Mouse (Mus musculus) liver, embryonic 11.5 days (tissue): ENCODE measurements at regions not wholly inside any gene's neighbourhood (a gene's known extent, or its start where the extent isn't known, plus 50 kb on each side); places are given as distances from the start of the nearest gene placed in this dataset.
"Not testable (repeated sequence)": the region's sequence is repeated elsewhere in the genome, so short reads cannot be mapped to it uniquely, and the experiment has no call there.

ENCODE experiments used
- ATAC-seq: fragments of 200-750 bp; cut with Nextera tagmentation; replicated peaks from 2 replicates; pipeline ENCODE4 v1.8.0; 2017; ENCODE audit warnings: moderate number of reproducible peaks, mild to moderate bottlenecking, moderate TSS enrichment, moderate library complexity; ENCODE audit not compliant: low FRiP score
- DNase-seq: peaks from one replicate; pipeline ENCODE4 v3.0.0-alpha.2; 2017; ENCODE audit warnings: low spot score
- H3K27ac ChIP-seq: fragments of 300-500 bp; sonication (generic); 2 replicates; pipeline ENCODE4 v1.5.1; 2014; ENCODE audit warnings: mild to moderate bottlenecking, low read depth, low read length, control low read depth
- H3K27me3 ChIP-seq: fragments of 300-500 bp; sonication (generic); replicated peaks from 2 replicates; pipeline ENCODE4 v1.6.1; 2014; ENCODE audit warnings: low read length, mixed read lengths; ENCODE audit not compliant: control insufficient read depth, insufficient read depth
- H3K36me3 ChIP-seq: fragments of 300-500 bp; sonication (generic); 2 replicates; pipeline ENCODE4 v1.6.1; 2014; ENCODE audit warnings: mild to moderate bottlenecking, low read length, moderate library complexity, mixed read lengths; ENCODE audit not compliant: control insufficient read depth, insufficient read depth
- H3K4me1 ChIP-seq: fragments of 300-500 bp; sonication (generic); replicated peaks from 2 replicates; pipeline ENCODE4 v1.6.1; 2014; ENCODE audit warnings: low read length, mixed read lengths; ENCODE audit not compliant: control insufficient read depth, insufficient read depth
- H3K4me2 ChIP-seq: fragments of 300-500 bp; sonication (generic); 2 replicates; pipeline ENCODE4 v1.6.1; 2014; ENCODE audit warnings: mild to moderate bottlenecking, control low read depth, moderate library complexity
- H3K4me3 ChIP-seq: fragments of 300-500 bp; sonication (generic); 2 replicates; pipeline ENCODE4 v1.5.1; 2014; ENCODE audit warnings: low read depth, low read length, control low read depth
- H3K9ac ChIP-seq: fragments of 300-500 bp; sonication (generic); 2 replicates; pipeline ENCODE4 v1.6.1; 2014; ENCODE audit warnings: low read depth, low read length, control low read depth
- H3K9me3 ChIP-seq: fragments of 300-500 bp; sonication (generic); 2 replicates; pipeline ENCODE4 v1.6.1; 2016; ENCODE audit warnings: low read length, inconsistent platforms, mixed read lengths; ENCODE audit not compliant: control insufficient read depth
- WGBS: fragments of 180-500 bp; shearing (Covaris S2); extraction: QIAGEN DNeasy Blood & Tissue Kit; methylation state at CpG from one replicate; pipeline ENCODE4 v1.1.7; 2014; 5-methylcytosine and 5-hydroxymethylcytosine counted together

DNA sequence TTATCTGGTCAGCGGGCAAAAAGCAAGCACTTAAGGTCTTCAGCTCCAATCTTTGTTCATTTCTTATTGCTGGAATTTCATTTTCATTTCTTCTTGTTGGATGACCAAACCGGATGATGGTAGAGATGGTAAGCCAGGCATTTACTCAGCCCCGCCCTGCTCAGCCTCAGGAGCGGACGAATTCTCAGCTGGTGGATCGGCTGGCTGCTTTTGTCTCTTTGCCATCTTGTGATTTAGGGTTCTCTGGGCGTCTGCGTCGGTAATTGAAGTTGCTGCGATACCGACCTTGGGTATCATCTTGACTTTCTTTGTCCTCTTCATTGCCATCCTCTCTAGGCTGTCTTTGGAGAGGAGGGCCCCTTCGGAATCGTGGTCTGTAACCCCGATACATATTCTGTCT lies 156.1 kb downstream of the Akr1d1 start:
- Histone ChIP-seq H3K9me3 (no peaks in the 10 kb centered on the region), H3K36me3 (no peaks in the 10 kb centered on the region), H3K27ac (no peak overlapping the region), H3K27me3 (no peaks in the 10 kb centered on the region), H3K9ac (no peak overlapping the region), H3K4me2 (no peak overlapping the region), H3K4me3 (no peak overlapping the region), H3K4me1 (no peaks in the 10 kb centered on the region)
- DNase-seq (no peak), ATAC-seq (no peak)
- WGBS: 89% methylated on average over 14 of the region's 14 CpGs

DNA sequence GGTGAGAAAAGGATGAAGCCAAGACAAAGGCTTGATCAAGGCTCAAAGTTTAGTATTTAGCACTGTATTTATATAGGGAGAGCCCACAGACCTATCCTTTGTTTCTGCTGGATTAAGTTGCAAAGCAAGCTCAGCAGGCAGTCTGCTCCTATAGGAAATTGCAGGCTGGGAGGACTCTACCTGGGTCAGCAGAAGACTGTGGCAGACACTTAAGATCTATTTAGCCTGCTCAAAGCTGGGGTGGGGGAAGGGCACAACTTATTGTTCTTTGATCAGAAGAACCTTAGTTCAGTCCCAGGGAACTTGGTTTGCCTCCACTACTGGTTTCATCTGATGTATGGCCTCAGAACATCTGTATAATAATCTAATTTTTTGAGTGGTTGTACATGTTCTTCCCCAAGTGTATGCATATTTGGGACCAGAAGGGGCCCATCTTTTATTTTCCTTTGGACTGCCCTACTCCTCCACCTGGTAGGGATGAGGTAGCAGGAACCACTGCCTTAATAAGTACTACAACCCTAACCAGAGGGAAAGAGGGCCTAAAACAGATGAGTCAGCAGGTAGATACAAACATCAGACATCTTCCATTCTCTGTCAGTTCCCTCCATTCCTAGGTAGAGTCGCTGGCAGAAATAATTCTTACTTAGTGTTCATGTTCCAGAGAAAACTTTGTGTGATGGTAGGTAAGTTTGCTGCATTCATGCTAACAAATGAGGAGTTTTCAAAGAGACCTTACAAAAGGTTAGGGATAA lies 159.1 kb downstream of the Akr1d1 start:
- H3K9ac ChIP-seq: no peak overlapping the region
- H3K4me3 ChIP-seq: no peak overlapping the region
- H3K9me3 ChIP-seq: no peaks in the 10 kb centered on the region
- H3K36me3 ChIP-seq: no peaks in the 10 kb centered on the region
- WGBS: 29% methylated on average over 1 of the region's 1 CpGs
- H3K27me3 ChIP-seq: no peaks in the 10 kb centered on the region
- H3K27ac ChIP-seq: no peak overlapping the region
- no peaks in the 10 kb centered on the region for H3K4me1 ChIP-seq
- ATAC-seq (no peak), DNase-seq (no peak)
- no peak overlapping the region for H3K4me2 ChIP-seq

DNA sequence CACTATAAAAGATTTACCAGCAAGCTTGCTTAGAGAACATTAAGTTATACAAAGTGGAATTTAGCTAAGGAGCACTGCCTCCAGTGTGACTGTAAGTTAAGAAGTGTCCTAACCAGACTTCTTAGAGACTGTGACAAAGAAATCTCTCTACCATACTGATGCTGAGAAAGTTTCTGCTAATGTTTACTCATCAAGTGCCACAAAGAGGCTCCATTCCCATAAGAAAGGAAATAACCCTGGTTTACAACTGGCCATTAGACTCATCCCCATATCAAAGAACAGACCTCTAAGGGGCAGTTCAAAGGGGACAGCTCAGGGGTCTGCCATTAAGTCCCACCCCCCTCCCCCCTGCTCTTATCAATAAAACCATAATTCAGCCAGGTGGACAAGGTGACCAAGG lies 159.7 kb downstream of the Akr1d1 start:
- Histone ChIP-seq H3K27me3 (no peaks in the 10 kb centered on the region), H3K9ac (no peak overlapping the region), H3K4me3 (no peak overlapping the region), H3K4me1 (no peaks in the 10 kb centered on the region), H3K36me3 (no peaks in the 10 kb centered on the region), H3K4me2 (no peak overlapping the region), H3K27ac (no peak overlapping the region), H3K9me3 (no peaks in the 10 kb centered on the region)
- ATAC-seq: no peak
- no peak for DNase-seq

DNA sequence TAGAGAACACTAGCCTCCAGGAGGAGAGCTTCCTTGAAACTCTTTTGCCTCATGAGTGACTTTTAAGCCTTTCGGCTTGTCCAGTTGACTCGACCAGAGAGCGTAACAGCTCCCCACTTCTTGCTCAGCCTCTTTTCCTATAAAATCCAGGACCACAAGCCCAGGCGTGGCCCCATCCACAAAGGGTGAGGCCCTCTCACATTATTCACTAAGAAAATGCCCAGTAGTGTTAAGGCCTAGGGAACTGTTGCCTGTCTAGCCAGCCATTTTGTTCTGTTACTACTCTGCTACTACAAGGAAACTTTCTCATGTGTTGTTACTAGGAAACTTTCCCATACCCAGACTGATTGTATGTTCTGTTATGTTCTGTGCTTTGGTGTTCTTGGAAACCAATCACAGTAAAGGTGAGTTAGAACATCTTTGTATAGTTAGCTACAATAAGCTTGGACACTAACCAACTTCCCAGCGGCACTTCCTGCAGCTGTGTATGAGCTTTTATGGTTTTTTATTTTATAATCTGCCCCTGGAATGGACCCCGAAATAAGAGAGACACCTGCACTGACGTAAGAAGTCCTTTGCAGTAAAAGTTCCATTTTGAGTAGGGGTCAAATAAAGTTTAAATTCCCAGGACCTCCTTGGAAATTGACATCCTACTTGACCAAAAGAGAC lies 162.1 kb downstream of the Akr1d1 start:
- 0 out of 2 replicates have a peak, but pooled peaks cover 2% of the 10 kb centered on the region for H3K9me3 ChIP-seq
- no peak overlapping the region for H3K9ac ChIP-seq
- H3K27me3 ChIP-seq: no peaks in the 10 kb centered on the region
- no peak overlapping the region for H3K4me2 ChIP-seq
- H3K4me3 ChIP-seq: no peak overlapping the region
- no peak overlapping the region for H3K27ac ChIP-seq
- no peaks in the 10 kb centered on the region for H3K36me3 ChIP-seq
- WGBS: 89% methylated on average over 7 of the region's 7 CpGs
- no peak for ATAC-seq
- no peaks in the 10 kb centered on the region for H3K4me1 ChIP-seq
- no peak for DNase-seq

DNA sequence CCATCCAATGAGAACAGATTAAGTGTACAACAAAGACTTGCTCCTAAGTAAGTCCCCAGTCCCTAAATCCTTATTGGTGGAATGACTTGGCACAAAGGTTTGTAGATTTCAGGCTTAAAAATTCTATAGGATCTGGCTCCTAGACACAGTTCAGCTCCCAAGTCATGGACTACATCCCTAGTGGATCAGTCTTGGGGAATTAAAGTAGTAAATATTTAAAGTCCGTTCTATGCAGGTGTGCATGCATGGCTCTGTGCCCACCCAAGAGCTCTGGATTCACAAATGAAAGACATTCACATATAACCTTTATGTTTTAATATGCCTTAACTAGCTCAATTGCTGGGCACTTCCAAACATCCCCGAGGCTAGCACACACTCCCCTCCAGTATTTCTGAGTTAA lies 162.8 kb downstream of the Akr1d1 start:
- DNase-seq (no peak), ATAC-seq (no peak)
- Histone ChIP-seq H3K27me3 (no peaks in the 10 kb centered on the region), H3K4me3 (no peak overlapping the region), H3K4me2 (no peak overlapping the region), H3K9ac (no peak overlapping the region), H3K27ac (no peak overlapping the region), H3K4me1 (no peaks in the 10 kb centered on the region), H3K36me3 (no peaks in the 10 kb centered on the region), H3K9me3 (0 out of 2 replicates have a peak, but pooled peaks cover 2% of the 10 kb centered on the region)
- 83% methylated on average over 2 of the region's 2 CpGs for WGBS

DNA sequence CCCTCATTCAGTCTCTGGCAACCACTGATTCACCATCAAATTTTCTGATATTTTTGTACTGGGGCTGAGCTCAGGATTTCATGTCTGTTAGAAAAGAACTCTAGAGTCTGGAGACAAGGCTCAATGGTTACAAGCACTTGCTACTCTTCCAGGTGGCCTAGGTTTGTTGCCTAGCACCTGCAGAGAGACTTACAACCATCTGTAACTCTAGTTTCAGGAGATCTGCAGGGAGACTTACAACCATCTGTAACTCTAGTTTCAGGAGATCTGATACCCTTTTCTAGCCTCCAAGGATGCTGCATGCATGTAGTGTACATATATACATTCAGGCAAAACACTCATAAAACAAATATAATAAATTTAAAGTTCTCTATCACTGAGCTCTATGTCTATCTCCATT lies 166.1 kb downstream of the Akr1d1 start:
- Histone ChIP-seq H3K4me3 (no peak overlapping the region), H3K27ac (no peak overlapping the region), H3K4me2 (no peak overlapping the region), H3K27me3 (no peaks in the 10 kb centered on the region), H3K36me3 (no peaks in the 10 kb centered on the region), H3K9me3 (0 out of 2 replicates have a peak, but pooled peaks cover 2% of the 10 kb centered on the region), H3K9ac (no peak overlapping the region), H3K4me1 (no peaks in the 10 kb centered on the region)
- DNase-seq (no peak), ATAC-seq (no peak)

DNA sequence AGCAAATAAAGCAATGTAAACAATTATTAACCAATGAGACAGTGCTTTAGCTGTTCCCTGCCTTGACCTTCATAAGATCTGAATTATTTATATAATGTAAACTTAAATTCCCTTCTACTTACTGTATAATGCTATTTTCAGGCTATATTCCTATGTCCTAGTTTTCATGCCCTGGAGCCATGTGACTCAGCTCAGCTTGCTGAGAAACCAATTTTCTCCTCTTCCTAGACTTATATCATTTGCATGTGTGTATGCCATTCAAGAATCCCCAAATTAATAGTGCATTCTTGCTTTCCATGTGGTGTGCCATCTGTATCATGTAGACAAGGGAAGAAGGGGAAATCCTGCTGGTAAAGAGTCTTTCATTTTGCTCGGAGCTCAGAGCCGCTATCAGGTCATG lies 166.7 kb upstream of the Trim24 start:
- H3K27me3 ChIP-seq: no peaks in the 10 kb centered on the region
- no peaks in the 10 kb centered on the region for H3K4me1 ChIP-seq
- no peak overlapping the region for H3K4me3 ChIP-seq
- H3K27ac ChIP-seq: no peak overlapping the region
- no peak overlapping the region for H3K9ac ChIP-seq
- H3K9me3 ChIP-seq: no peaks in the 10 kb centered on the region
- no peak overlapping the region for H3K4me2 ChIP-seq
- ATAC-seq: no peak
- 83% methylated on average over 2 of the region's 2 CpGs for WGBS
- no peaks in the 10 kb centered on the region for H3K36me3 ChIP-seq
- DNase-seq: no peak

DNA sequence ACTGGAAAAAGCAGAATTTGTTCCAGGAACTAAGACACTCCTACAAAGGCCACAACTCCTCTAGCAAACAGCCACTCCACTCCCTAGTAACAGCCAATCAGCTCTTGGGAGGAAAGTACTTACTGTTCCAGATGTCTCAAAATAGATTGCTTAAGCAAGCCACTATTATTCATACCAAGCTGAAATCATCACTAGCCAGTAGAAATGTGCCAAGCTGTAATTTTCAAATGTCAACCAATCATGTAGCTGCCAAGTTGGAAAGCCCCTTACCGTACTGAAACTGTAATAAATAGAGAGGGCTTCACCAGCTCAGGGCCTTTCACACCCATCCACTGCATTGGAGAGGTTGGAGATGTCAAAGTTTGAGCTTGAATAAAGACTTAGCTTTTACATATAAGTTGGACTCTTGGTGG lies 164.9 kb upstream of the Trim24 start:
- H3K4me3 ChIP-seq: no peak overlapping the region
- H3K27ac ChIP-seq: no peak overlapping the region
- no peak overlapping the region for H3K4me2 ChIP-seq
- H3K4me1 ChIP-seq: no peaks in the 10 kb centered on the region
- H3K9ac ChIP-seq: no peak overlapping the region
- 84% methylated on average over 1 of the region's 1 CpGs for WGBS
- DNase-seq (no peak), ATAC-seq (no peak)
- H3K27me3 ChIP-seq: no peaks in the 10 kb centered on the region
- H3K9me3 ChIP-seq: no peaks in the 10 kb centered on the region
- H3K36me3 ChIP-seq: no peaks in the 10 kb centered on the region

DNA sequence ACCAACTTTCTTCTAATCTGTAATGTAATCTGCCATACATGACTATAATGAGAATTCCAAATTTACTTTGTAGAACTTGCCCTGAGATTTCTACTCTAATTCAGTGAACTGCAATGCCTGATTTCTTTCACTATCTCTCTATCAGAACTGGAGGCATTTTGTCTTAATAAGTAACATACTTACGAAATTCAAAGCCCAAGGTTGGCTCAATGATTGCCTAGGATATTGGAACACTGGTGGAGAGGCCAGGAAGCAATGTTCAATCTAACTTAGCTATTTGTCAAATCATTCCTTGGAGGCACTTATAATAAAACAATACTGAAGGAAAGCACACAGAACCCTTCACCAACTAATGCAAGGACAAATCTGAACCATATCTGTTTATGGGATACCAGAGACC lies 162.9 kb upstream of the Trim24 start:
- not testable (repeated sequence) for DNase-seq, H3K36me3 ChIP-seq, H3K27ac ChIP-seq, H3K27me3 ChIP-seq, H3K9me3 ChIP-seq, H3K4me2 ChIP-seq, H3K9ac ChIP-seq, H3K4me1 ChIP-seq, H3K4me3 ChIP-seq, ATAC-seq
- 72% methylated on average over 1 of the region's 1 CpGs for WGBS
